Mouse (Mus musculus) kidney, adult 10 weeks (tissue): ENCODE measurements around the gene Tmem63a. TPM values are rescaled to one million over a fixed set of nuclear protein-coding genes. Genes with fewer than 3 reads are reported as not detected.

Experiments
- polyA plus RNA-seq: library from polyadenylated mRNA; stranded (reverse); fragments of 350-450 nt; fragmentation: Illumina TruSeq; extraction: RNeasy Lipid Tissue Mini Kit (QIAGEN cat#74804); gene quantifications from one replicate; pipeline ENCODE4 v1.2.3, GENCODE M21; 2014; ENCODE audit warnings: low read depth, low replicate concordance

Gene Tmem63a
- 1.7 TPM for polyA plus RNA-seq

GRCm38 (mm10) chr1:180942166-180943031, at the start of gene Tmem63a:
Gene Tmem63a, plus strand, starts transcription at chr1:180942344.

GRCm38 (mm10) chr1:180892808-180893207, 49.3 kb upstream of the Tmem63a start, which contains the start of gene Lefty2:
Gene Lefty2, plus strand, starts transcription at chr1:180893108.

GRCm38 (mm10) chr1:180904039-180904814, 37.9 kb upstream of the Tmem63a start, which contains the start of gene Pycr2:
Gene Pycr2, plus strand, starts transcription at chr1:180904293.

GRCm38 (mm10) chr1:180934467-180935419, 7.4 kb upstream of the Tmem63a start, which contains the start of gene Lefty1:
Gene Lefty1, plus strand, starts transcription at chr1:180935022.

GRCm38 (mm10) chr1:181020756-181021487, 78.8 kb downstream of the Tmem63a start, which contains the start of gene Ephx1:
Gene Ephx1, minus strand, starts transcription at chr1:181020904.

Other genes starting within 250 kb of the Tmem63a start
- not detected for gene Mixl1, start 245.3 kb upstream of the Tmem63a start, polyA plus RNA-seq
- 48.2 TPM for gene Acbd3, start 216.3 kb upstream of the Tmem63a start, polyA plus RNA-seq
- 991 TPM for gene H3f3a, start 128.4 kb upstream of the Tmem63a start, polyA plus RNA-seq
- 14.3 TPM for gene Sde2, start 91.2 kb upstream of the Tmem63a start, polyA plus RNA-seq
- gene Lefty2, start 49.2 kb upstream of the Tmem63a start, polyA plus RNA-seq: not detected
- gene Pycr2, start 38.1 kb upstream of the Tmem63a start, polyA plus RNA-seq: 2.0 TPM
- 0.36 TPM for gene Lefty1, start 7.3 kb upstream of the Tmem63a start, polyA plus RNA-seq
- gene Ephx1, start 78.6 kb downstream of the Tmem63a start, polyA plus RNA-seq: 22.0 TPM
- gene 9130409I23Rik, start 108.9 kb downstream of the Tmem63a start, polyA plus RNA-seq: 0.36 TPM
- gene Nvl, start 201.9 kb downstream of the Tmem63a start, polyA plus RNA-seq: 13.7 TPM
- gene Cnih4, start 202.3 kb downstream of the Tmem63a start, polyA plus RNA-seq: 205 TPM